Mouse (Mus musculus) right cerebral cortex, postnatal 25 days (tissue): Measurements from ENCODE around the gene Rpl13a.
"Not testable (repeated sequence)": the region's sequence is repeated elsewhere in the genome, so short reads cannot be mapped to it uniquely, and the experiment has no call there.

ENCODE experiments used
- DNase-seq: peaks from one replicate; pipeline ENCODE4 v3.0.0; 2022

Rpl13a gene

GRCm38 (mm10) chr7:45133446-45134159 lies 5.0 kb upstream of the Rpl13a start:
- no peak for DNase-seq

- DNase-seq = no peak
These were observed 3.3 kb upstream of the Rpl13a start for GRCm38 (mm10) chr7:45131850-45132249.

GRCm38 (mm10) chr7:45129776-45130512 lies 1.4 kb upstream of the Rpl13a start:
- no peak for DNase-seq

- DNase-seq = no peak
These were observed 757 bp upstream of the Rpl13a start for GRCm38 (mm10) chr7:45129318-45129717.

- DNase-seq = no peak
These were observed 799 bp downstream of the Rpl13a start for GRCm38 (mm10) chr7:45127700-45128224.

- no peak for DNase-seq
These were observed 1.5 kb downstream of the Rpl13a start for GRCm38 (mm10) chr7:45126844-45127699.

- no peak for DNase-seq
These were observed 2.3 kb downstream of the Rpl13a start for GRCm38 (mm10) chr7:45126147-45126843.

- DNase-seq = not testable (repeated sequence)
These were observed 2.9 kb downstream of the Rpl13a start for GRCm38 (mm10) chr7:45125649-45126048.

- DNase-seq = no peak
These were observed 3.4 kb downstream of the Rpl13a start for GRCm38 (mm10) chr7:45125144-45125600.

GRCm38 (mm10) chr7:45124224-45125143 lies 4.1 kb downstream of the Rpl13a start, which contains the start of gene Rps11:
TSS of gene Rps11 (minus strand) at chr7:45124439.
- peak; percentile 99 for DNase-seq

GRCm38 (mm10) chr7:45123186-45123570 lies 5.4 kb downstream of the Rpl13a start:
- DNase-seq = no peak

- no peak for DNase-seq
These were observed 5.9 kb downstream of the Rpl13a start for GRCm38 (mm10) chr7:45122561-45123185.

- no peak for DNase-seq
These were observed 6.6 kb downstream of the Rpl13a start for GRCm38 (mm10) chr7:45121966-45122365.

- DNase-seq = no peak
These were observed 7.2 kb downstream of the Rpl13a start for GRCm38 (mm10) chr7:45121404-45121803.

GRCm38 (mm10) chr7:45119780-45120709 lies 8.5 kb downstream of the Rpl13a start:
- no peak for DNase-seq

- no peak for DNase-seq
These were observed 10.2 kb downstream of the Rpl13a start for GRCm38 (mm10) chr7:45118336-45118735.

- no peak for DNase-seq
These were observed 11.0 kb downstream of the Rpl13a start for GRCm38 (mm10) chr7:45117566-45117965.

GRCm38 (mm10) chr7:45113476-45113875 lies 15.1 kb downstream of the Rpl13a start:
- no peak for DNase-seq

- DNase-seq = no peak
These were observed 16.0 kb downstream of the Rpl13a start for GRCm38 (mm10) chr7:45112529-45112928.

- no peak for DNase-seq
These were observed 16.6 kb downstream of the Rpl13a start for GRCm38 (mm10) chr7:45111940-45112339.
